Mouse (Mus musculus): ENCODE results near the gene Mageh1. TPM values are rescaled to one million over a fixed set of nuclear protein-coding genes. Genes with fewer than 3 reads are reported as not detected.
"Not testable (repeated sequence)": the region's sequence is repeated elsewhere in the genome, so short reads cannot be mapped to it uniquely, and the experiment has no call there.

Mageh1 gene
- polyA plus RNA-seq, 1 experiment from 2014 or later, result 22.4 TPM

DNA sequence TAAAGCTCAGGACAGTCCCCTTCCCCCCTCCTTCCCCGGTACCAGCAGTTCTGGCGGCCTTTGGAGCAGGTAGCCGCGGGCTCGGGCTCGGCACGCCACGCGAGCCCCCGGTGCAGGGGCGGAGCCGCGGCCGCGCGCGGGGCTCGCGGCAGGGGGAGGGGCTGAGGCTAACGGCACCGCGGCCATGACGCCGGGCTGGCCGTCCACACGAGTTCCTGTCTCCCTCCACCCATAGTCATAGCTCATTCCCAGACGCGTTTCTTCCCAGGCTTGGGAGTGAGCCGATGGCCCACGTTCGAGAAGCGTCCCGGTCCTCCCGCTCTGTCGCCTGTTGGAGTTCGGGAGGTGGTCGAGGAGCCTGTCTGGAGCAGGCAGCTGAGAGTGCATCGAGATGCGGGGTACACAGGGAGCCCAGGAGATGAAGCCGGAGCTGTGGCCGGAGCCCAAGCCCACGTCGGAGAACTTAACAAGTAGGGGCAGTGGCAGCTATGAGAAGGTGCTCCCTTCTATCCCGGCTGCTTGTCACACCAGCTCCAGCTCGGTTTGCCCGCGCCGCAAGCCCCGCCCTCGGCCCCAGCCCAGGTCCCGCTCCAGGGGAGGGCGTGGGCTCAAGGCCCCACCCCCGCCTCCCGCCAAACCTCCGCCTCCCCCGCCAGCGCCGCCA, 30.2 kb downstream of the Mageh1 start:
- H3K4me2 ChIP-seq (replicated peaks; ENCODE audit: low read depth), result peak overlapping the region; percentile 76
- no peaks in the 10 kb centered on the region for H3K9me3 ChIP-seq (ENCODE audit: control insufficient read depth)
- 0 out of 2 replicates have a peak, but pooled peaks cover 3% of the 10 kb centered on the region for H3K27me3 ChIP-seq (replicated peaks; ENCODE audit: control insufficient read depth, insufficient read depth, low read length)
- no peak overlapping the region for H3K27ac ChIP-seq (ENCODE audit: low read depth, low read length)
- WGBS, result 22% methylated on average over 58 of the region's 58 CpGs
- H3K4me3 ChIP-seq (ENCODE audit: low read depth, low read length), result peak overlapping the region; percentile 52
- peak; percentile 54; the same call in 1 of the 2 replicates for ATAC-seq
- H3K4me1 ChIP-seq (replicated peaks; ENCODE audit: control insufficient read depth, insufficient read depth, low read length), result no peaks in the 10 kb centered on the region
- no peaks in the 10 kb centered on the region for H3K36me3 ChIP-seq (ENCODE audit: control insufficient read depth, insufficient read depth)
- TF ChIP-seq CTCF (IDR thresholded peaks at IDR 0.05; ENCODE audit: low read depth), result no peak
- H3K9ac ChIP-seq (ENCODE audit: low read depth, low read length), result no peak overlapping the region

- H3K4me3 ChIP-seq (ENCODE audit: low read depth, low read length), result peak within 1 kb of the TSS; percentile 52
- WGBS, result 23% methylated on average over 23 of the region's 23 CpGs
- no peak for ATAC-seq
- H3K9ac ChIP-seq (ENCODE audit: low read depth, low read length), result no peak within 1 kb of the TSS
- 0 out of 2 replicates have a peak, but pooled peaks cover 3% of the 10 kb centered on the region for H3K27me3 ChIP-seq (replicated peaks; ENCODE audit: control insufficient read depth, insufficient read depth, low read length)
- no peak within 1 kb of the TSS for H3K27ac ChIP-seq (ENCODE audit: low read depth, low read length)
- H3K9me3 ChIP-seq (ENCODE audit: control insufficient read depth), result no peaks in the 10 kb centered on the region
- no peaks in the 10 kb centered on the region for H3K36me3 ChIP-seq (ENCODE audit: control insufficient read depth, insufficient read depth)
- peak within 1 kb of the TSS; percentile 76 for H3K4me2 ChIP-seq (replicated peaks; ENCODE audit: low read depth)
- no peaks in the 10 kb centered on the region for H3K4me1 ChIP-seq (replicated peaks; ENCODE audit: control insufficient read depth, insufficient read depth, low read length)
- TF ChIP-seq CTCF (IDR thresholded peaks at IDR 0.05; ENCODE audit: low read depth), result peak; percentile 53
Measured at GRCm38 (mm10) chrX:153006387-153006841, 31.0 kb downstream of the Mageh1 start, which contains the start of gene Usp51. TSS of gene Usp51 (plus strand) at chrX:153006469.

GRCm38 (mm10) chrX:152996105-152996504, 41.3 kb downstream of the Mageh1 start:
- not testable (repeated sequence) for H3K36me3 ChIP-seq (ENCODE audit: control insufficient read depth, insufficient read depth); H3K4me2 ChIP-seq (replicated peaks; ENCODE audit: low read depth); H3K4me1 ChIP-seq (replicated peaks; ENCODE audit: control insufficient read depth, insufficient read depth, low read length); ATAC-seq; H3K27me3 ChIP-seq (replicated peaks; ENCODE audit: control insufficient read depth, insufficient read depth, low read length); H3K9me3 ChIP-seq (ENCODE audit: control insufficient read depth); H3K9ac ChIP-seq (ENCODE audit: low read depth, low read length); H3K27ac ChIP-seq (ENCODE audit: low read depth, low read length); H3K4me3 ChIP-seq (ENCODE audit: low read depth, low read length)
- no CpG with 5 or more reads among the region's 3 CpGs for WGBS

GRCm38 (mm10) chrX:152989852-152990251, 47.5 kb downstream of the Mageh1 start:
- H3K9me3 ChIP-seq (ENCODE audit: control insufficient read depth); H3K27me3 ChIP-seq (replicated peaks; ENCODE audit: control insufficient read depth, insufficient read depth, low read length); H3K36me3 ChIP-seq (ENCODE audit: control insufficient read depth, insufficient read depth); H3K4me2 ChIP-seq (replicated peaks; ENCODE audit: low read depth); H3K9ac ChIP-seq (ENCODE audit: low read depth, low read length); H3K4me1 ChIP-seq (replicated peaks; ENCODE audit: control insufficient read depth, insufficient read depth, low read length); ATAC-seq; H3K27ac ChIP-seq (ENCODE audit: low read depth, low read length); H3K4me3 ChIP-seq (ENCODE audit: low read depth, low read length): not testable (repeated sequence)

Other genes starting within 250 kb of the Mageh1 start
- 0.20 and 0.43 TPM in 2 replicates for gene Usp51, start 31.1 kb downstream of the Mageh1 start, polyA plus RNA-seq (2015; fragmentation: Nextera tagmentation; extraction: Ambion mirVana)
- not detected in 2 replicates for gene Foxr2, start 81.2 kb upstream of the Mageh1 start, polyA plus RNA-seq (2015; fragmentation: Nextera tagmentation; extraction: Ambion mirVana)
- 0.65 and 0.68 TPM in 2 replicates for gene Rragb, start 102.4 kb upstream of the Mageh1 start, polyA plus RNA-seq (2015; fragmentation: Nextera tagmentation; extraction: Ambion mirVana)
- gene Klf8, start 199.9 kb upstream of the Mageh1 start, polyA plus RNA-seq (2015; fragmentation: Nextera tagmentation; extraction: Ambion mirVana), result 0.17 and 0.33 TPM in 2 replicates

All from intestine, postnatal 0 days (tissue).